Mouse (Mus musculus) ovary, postnatal 14 days (tissue): ENCODE measurements at regions not wholly inside any gene's neighbourhood (a gene's known extent, or its start where the extent isn't known, plus 50 kb on each side); places are given as distances from the start of the nearest gene placed in this dataset.

ENCODE experiments used
- DNase-seq: peaks from one replicate; pipeline ENCODE4 v3.0.0; 2022; ENCODE audit warnings: low spot score

- DNase-seq: no peak
Measured at GRCm38 (mm10) chr19:21214253-21214652, 57.8 kb upstream of the Zfand5 start.

GRCm38 (mm10) chr19:21193461-21193860, 78.6 kb upstream of the Zfand5 start:
- no peak for DNase-seq

GRCm38 (mm10) chr19:21192576-21192975, 79.5 kb upstream of the Zfand5 start:
- DNase-seq: no peak

- no peak for DNase-seq
Measured at GRCm38 (mm10) chr19:21189216-21189615, 82.9 kb upstream of the Zfand5 start.

GRCm38 (mm10) chr19:21186656-21187055, 85.4 kb upstream of the Zfand5 start:
- DNase-seq: no peak

- DNase-seq: no peak
Measured at GRCm38 (mm10) chr19:21186016-21186415, 86.1 kb upstream of the Zfand5 start.

GRCm38 (mm10) chr19:21183028-21183427, 89.0 kb upstream of the Zfand5 start:
- no peak for DNase-seq

GRCm38 (mm10) chr19:21179886-21180285, 92.2 kb upstream of the Zfand5 start:
- DNase-seq: no peak

GRCm38 (mm10) chr19:21175426-21175831, 96.6 kb upstream of the Zfand5 start:
- no peak for DNase-seq

GRCm38 (mm10) chr19:21174636-21175035, 97.4 kb upstream of the Zfand5 start:
- DNase-seq: no peak

- no peak for DNase-seq
Measured at GRCm38 (mm10) chr19:21173896-21174483, 98.1 kb upstream of the Zfand5 start.

GRCm38 (mm10) chr19:21171191-21171590, 100.9 kb upstream of the Zfand5 start:
- DNase-seq: no peak

- no peak for DNase-seq
Measured at GRCm38 (mm10) chr19:21170785-21171184, 101.3 kb upstream of the Zfand5 start.

- no peak for DNase-seq
Measured at GRCm38 (mm10) chr19:21166939-21167338, 105.1 kb upstream of the Zfand5 start.

- no peak for DNase-seq
Measured at GRCm38 (mm10) chr19:21166465-21166860, 105.6 kb upstream of the Zfand5 start.

- no peak for DNase-seq
Measured at GRCm38 (mm10) chr19:21165763-21166464, 106.2 kb upstream of the Zfand5 start.

GRCm38 (mm10) chr19:21163978-21164377, 108.1 kb upstream of the Zfand5 start:
- DNase-seq: no peak

GRCm38 (mm10) chr19:21160946-21161345, 111.1 kb upstream of the Zfand5 start:
- no peak for DNase-seq

GRCm38 (mm10) chr19:21159189-21160137, 112.6 kb upstream of the Zfand5 start:
- DNase-seq: no peak

GRCm38 (mm10) chr19:21154162-21154561, 117.9 kb upstream of the Zfand5 start:
- DNase-seq: no peak

GRCm38 (mm10) chr19:21152027-21152426, 120.1 kb upstream of the Zfand5 start:
- DNase-seq: no peak

- DNase-seq: no peak
Measured at GRCm38 (mm10) chr19:21150849-21151248, 121.2 kb upstream of the Zfand5 start.

GRCm38 (mm10) chr19:21150241-21150640, 121.8 kb upstream of the Zfand5 start:
- DNase-seq: no peak
